ENCODE assay signal across 8 mouse cellular contexts in the genomic region with DNA sequence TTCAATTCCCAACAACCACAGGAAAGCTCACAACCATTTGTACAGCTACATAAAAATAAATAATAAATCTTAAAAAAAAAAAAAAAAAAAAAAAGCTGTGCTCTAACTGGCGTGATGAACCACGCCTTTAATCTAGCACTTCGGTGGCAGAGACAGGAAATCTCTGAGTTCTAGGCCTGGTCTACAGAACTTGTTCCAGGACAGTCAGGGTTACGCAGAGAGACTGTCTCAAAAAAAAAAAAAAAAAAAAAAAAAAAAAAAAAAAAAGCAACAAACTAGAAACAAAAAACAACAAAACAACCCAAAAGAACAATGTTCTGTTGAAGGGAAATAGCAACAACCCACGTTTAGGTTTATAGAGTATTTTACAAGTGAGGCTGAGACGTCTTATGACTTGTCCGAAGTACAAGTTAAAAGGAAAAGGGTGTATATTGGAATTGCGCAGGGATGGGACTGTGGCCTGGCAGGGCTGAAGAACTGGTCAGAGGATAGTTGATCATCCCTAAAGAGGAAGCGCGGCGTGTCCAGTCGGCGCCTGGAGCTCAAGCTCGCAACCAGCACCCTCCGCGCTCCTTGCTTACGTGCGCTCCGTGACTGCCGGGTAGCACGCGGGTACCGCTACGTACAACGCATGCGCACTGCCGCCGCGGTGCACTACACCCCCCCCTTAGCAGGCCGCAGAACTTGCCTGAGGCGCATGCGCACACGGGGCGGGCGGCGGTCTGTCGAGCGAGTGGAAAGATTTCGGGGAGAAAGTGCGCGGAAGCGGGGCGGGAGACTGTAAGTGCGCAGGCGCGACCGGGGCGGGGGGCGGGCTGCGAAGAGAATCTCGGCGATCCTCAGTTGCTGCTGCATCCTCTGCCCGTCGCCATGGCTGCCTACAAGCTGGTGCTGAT. TPM values are rescaled to one million over a fixed set of nuclear protein-coding genes. Genes with fewer than 3 reads are reported as not detected.
DNase-seq lines count a peak whose midpoint lies in the region; ATAC-seq lines count a peak whose summit lies in the region.

TSS of gene Pgam1 (plus strand) at position 746 of the 896 bp plus-strand sequence.

- H3K4me1 ChIP-seq in hindbrain, embryonic 11.5 days (replicated peaks; ENCODE audit: control insufficient read depth, insufficient read depth, low read length), result peaks cover 11% of the 10 kb centered on the region

- H3K9me3 ChIP-seq in hindbrain, embryonic 11.5 days (ENCODE audit: control insufficient read depth, low read length), result no peaks in the 10 kb centered on the region

- DNase-seq in Muller cell, postnatal 12 days (ENCODE audit: inconsistent ontology term), result peak; percentile 99
- peak; percentile 98 for DNase-seq in cerebellum, adult 9-11 months
- peak; percentile 89 to 97 for DNase-seq in frontal cortex, adult 2 months (ENCODE audit: extremely low spot score in 1 of 2, low spot score in 1 of 2)
- DNase-seq in hindbrain, embryonic 11.5 days (ENCODE audit: low spot score), result peak; percentile 100
- peak; percentile 97 to 98 for DNase-seq in layer of hippocampus, postnatal 10 days (ENCODE audit: low spot score in 2 of 2)
- peak; percentile 97 for DNase-seq in lung, postnatal 10 days
- DNase-seq in ovary, postnatal 36 days (ENCODE audit: low spot score), result peak; percentile 97
- DNase-seq in thymus, postnatal 25 days, result peak; percentile 96

- peak within 1 kb of the TSS; percentile 92 for H3K4me2 ChIP-seq in hindbrain, embryonic 11.5 days (replicated peaks; ENCODE audit: low read depth, low read length)

- H3K36me3 ChIP-seq in hindbrain, embryonic 11.5 days (ENCODE audit: control insufficient read depth, insufficient read depth, low read length), result 0 out of 2 replicates have a peak, but pooled peaks cover 5% of the 10 kb centered on the region

- peak within 1 kb of the TSS; percentile 86 for H3K4me3 ChIP-seq in hindbrain, embryonic 11.5 days (ENCODE audit: low read depth, low read length)

- peak; percentile 93 for ATAC-seq in hindbrain, embryonic 11.5 days (ENCODE audit: low FRiP score)

- H3K27me3 ChIP-seq in hindbrain, embryonic 11.5 days (ENCODE audit: control insufficient read depth, insufficient read depth, low read length), result no peaks in the 10 kb centered on the region

- H3K27ac ChIP-seq in hindbrain, embryonic 11.5 days (ENCODE audit: low read depth, low read length), result peak within 1 kb of the TSS; percentile 81

- peak within 1 kb of the TSS; percentile 83 for H3K9ac ChIP-seq in hindbrain, embryonic 11.5 days (ENCODE audit: low read depth, low read length)

- WGBS in hindbrain, embryonic 11.5 days, result 6% methylated on average over 51 of the region's 54 CpGs

RNA-seq across cellular contexts. Expression of gene Pgam1, which starts in this region (rescaled TPM):
- 727 and 788 TPM in 2 replicates for polyA plus RNA-seq in frontal cortex, adult 2 months (2012; rRNA removed)
- 767 and 789 TPM in 2 replicates for polyA plus RNA-seq in hindbrain, embryonic 11.5 days (2014; fragmentation: Nextera tagmentation; extraction: Ambion mirVana)
- 100 to 1,000 TPM; 451 to 486 TPM for total RNA-seq in layer of hippocampus, postnatal 10 days (2021)

Comparison
In these comparisons a context has a peak if more than half of its experiments do, and no peak if none do; other contexts are left out.
1. Peak in every context shown above with its lines: DNase-seq, ATAC-seq, H3K4me3 ChIP-seq and H3K27ac ChIP-seq.